ENCODE assay signal across 22 mouse cellular contexts in genomic region chr5:21506887-21507286, GRCm38 (mm10). TPM values are rescaled to one million over a fixed set of nuclear protein-coding genes. Genes with fewer than 3 reads are reported as not detected.
"Had no signal": no experiment of that assay in that cellular context is flagged by ENCODE, and none has a peak within 500 bp of the region (broad histone marks: within the 10 kb centered on the region; RNA-seq: fewer than 3 reads in every experiment).

No protein-coding gene starts in this region.

- H3K9me3 ChIP-seq: kidney, embryonic 15.5 days; liver, embryonic 12.5 days; liver, embryonic 15.5 days; neural tube, embryonic 12.5 days; neural tube, embryonic 15.5 days had no signal

- DNase-seq: kidney, adult 8-10 months; kidney, postnatal 10 days; kidney, postnatal 36 days; left cerebral cortex, postnatal 4 days; liver; lung, adult 2 months; lung, postnatal 14 days; lung, postnatal 4 days; midbrain, embryonic 14.5 days; right cerebral cortex, adult 18-20 months; right cerebral cortex, postnatal 14 days; spleen, adult 18-20 months; thymus, adult 18-20 months; thymus, postnatal 36 days had no signal

- H3K4me3 ChIP-seq: kidney, embryonic 15.5 days; liver, embryonic 12.5 days; liver, embryonic 15.5 days; neural tube, embryonic 12.5 days; neural tube, embryonic 15.5 days had no signal

- ATAC-seq: liver, embryonic 12.5 days had no signal

- H3K4me1 ChIP-seq: kidney, embryonic 15.5 days; liver, embryonic 12.5 days; liver, embryonic 15.5 days; neural tube, embryonic 12.5 days; neural tube, embryonic 15.5 days had no signal

- H3K27me3 ChIP-seq: kidney, embryonic 15.5 days; liver, embryonic 12.5 days; liver, embryonic 15.5 days; neural tube, embryonic 12.5 days; neural tube, embryonic 15.5 days had no signal

- H3K36me3 ChIP-seq: kidney, embryonic 15.5 days; liver, embryonic 12.5 days; liver, embryonic 15.5 days; neural tube, embryonic 12.5 days; neural tube, embryonic 15.5 days had no signal

- H3K9ac ChIP-seq: kidney, embryonic 15.5 days; liver, embryonic 12.5 days; liver, embryonic 15.5 days; neural tube, embryonic 12.5 days; neural tube, embryonic 15.5 days had no signal

- H3K27ac ChIP-seq: kidney, embryonic 15.5 days; liver, embryonic 12.5 days; liver, embryonic 15.5 days; neural tube, embryonic 12.5 days; neural tube, embryonic 15.5 days had no signal

- H3K4me2 ChIP-seq: kidney, embryonic 15.5 days; liver, embryonic 12.5 days; liver, embryonic 15.5 days; midbrain, embryonic 11.5 days; neural tube, embryonic 12.5 days; neural tube, embryonic 15.5 days had no signal

RNA-seq across cellular contexts. Expression of gene Lrrc17, which starts 36.5 kb away (rescaled TPM):
- total RNA-seq: megakaryocyte progenitor cell, adult 5-6 weeks; megakaryocyte-erythroid progenitor cell, adult 5-6 weeks had no signal
